Mouse (Mus musculus) C2C12 (cell line): ENCODE measurements around the gene Itgb1.

ENCODE experiments used
- CEBPB ChIP-seq: IDR thresholded peaks from one replicate; pipeline ENCODE4 v1.6.1; 2011; ENCODE audit warnings: low read depth, mild to moderate bottlenecking, control low read depth, moderate library complexity
- CTCF ChIP-seq: IDR thresholded peaks from one replicate; pipeline ENCODE4 v1.5.1; 2011; ENCODE audit not compliant: control insufficient read depth, insufficient read depth, insufficient read length
- MAX ChIP-seq: IDR thresholded peaks from one replicate; pipeline ENCODE4 v1.6.1; 2011; ENCODE audit warnings: mild to moderate bottlenecking, control low read depth
- MYOD1 ChIP-seq: IDR thresholded peaks from one replicate; pipeline ENCODE4 v1.6.1; 2011; ENCODE audit warnings: low read depth; ENCODE audit not compliant: control insufficient read depth, insufficient read length
- MYOG ChIP-seq: IDR thresholded peaks from one replicate; pipeline ENCODE4 v1.6.1; 2011; ENCODE audit not compliant: control insufficient read depth, insufficient read length; ENCODE audit errors: extremely low read depth
- USF1 ChIP-seq: IDR thresholded peaks from one replicate; pipeline ENCODE4 v1.6.1; 2011; ENCODE audit warnings: low read depth, mild to moderate bottlenecking, control low read depth, moderate library complexity

- TF ChIP-seq CEBPB (no peak), CTCF (no peak), USF1 (no peak), MYOD1 (no peak), MYOG (no peak), MAX (no peak)
Observed at GRCm38 (mm10) chr8:128648071-128648470, 37.4 kb upstream of the Itgb1 start.
